Mouse (Mus musculus) erythroblast, embryonic 14.5 days (primary cell): Measurements from ENCODE around the gene Fam222b. TPM values are rescaled to one million over a fixed set of nuclear protein-coding genes. Genes with fewer than 3 reads are reported as not detected.
"Not testable (repeated sequence)": the region's sequence is repeated elsewhere in the genome, so short reads cannot be mapped to it uniquely, and the experiment has no call there.

ENCODE experiments used
- H3K27me3 ChIP-seq: 2 replicates; pipeline ENCODE4 v1.6.1; 2012; ENCODE audit warnings: inconsistent platforms; ENCODE audit not compliant: control insufficient read depth
- H3K36me3 ChIP-seq: 2 replicates; pipeline ENCODE4 v1.6.1; 2012; ENCODE audit warnings: mild to moderate bottlenecking, inconsistent platforms; ENCODE audit not compliant: control insufficient read depth
- H3K4me1 ChIP-seq: 2 replicates; pipeline ENCODE4 v1.6.1; 2012; ENCODE audit warnings: inconsistent platforms; ENCODE audit not compliant: control insufficient read depth
- H3K4me3 ChIP-seq: replicated peaks from 2 replicates; pipeline ENCODE3; 2012; ENCODE audit warnings: moderate library complexity, mild to moderate bottlenecking, inconsistent platforms
- H3K9me3 ChIP-seq: 2 replicates; pipeline ENCODE4 v1.6.1; 2012; ENCODE audit warnings: low read length, inconsistent platforms, mixed read lengths; ENCODE audit not compliant: control insufficient read depth
- GATA1 ChIP-seq: IDR thresholded peaks from 2 replicates; pipeline ENCODE4 v1.6.1; 2012; ENCODE audit warnings: low read length, inconsistent platforms, mixed read lengths
- TAL1 ChIP-seq: IDR thresholded peaks from 3 replicates; pipeline ENCODE4 v1.6.1; 2012; ENCODE audit warnings: low read length, inconsistent platforms, mixed read lengths
- polyA plus RNA-seq: library from polyadenylated mRNA; stranded (reverse); fragments of >175 nt; gene quantifications from 2 replicates; pipeline ENCODE4 v1.2.3, GENCODE M21; 2012

Gene Fam222b
- polyA plus RNA-seq, result 0.77 and 0.78 TPM in 2 replicates

- H3K36me3 ChIP-seq, result no peaks in the 10 kb centered on the region
- H3K4me1 ChIP-seq, result peaks cover 27% of the 10 kb centered on the region
- peak within 1 kb of the TSS; percentile 80 for H3K4me3 ChIP-seq
- peaks cover 13% of the 10 kb centered on the region for H3K27me3 ChIP-seq
- H3K9me3 ChIP-seq, result no peaks in the 10 kb centered on the region
- no peak for TF ChIP-seq GATA1
- TF ChIP-seq TAL1, result no peak
These were observed at the start of gene Fam222b for GRCm38 (mm10) chr11:78094504-78095143. Gene Fam222b (plus strand): TSS chr11:78094660.

- no peaks in the 10 kb centered on the region for H3K27me3 ChIP-seq
- H3K9me3 ChIP-seq, result no peaks in the 10 kb centered on the region; the same call in 1 of the 2 replicates
- H3K36me3 ChIP-seq, result peaks cover 40% of the 10 kb centered on the region
- no peak overlapping the region for H3K4me3 ChIP-seq
- no peak for TF ChIP-seq TAL1
- no peak for TF ChIP-seq GATA1
- H3K4me1 ChIP-seq, result peaks cover 26% of the 10 kb centered on the region
These were observed 49.7 kb upstream of the Fam222b start for GRCm38 (mm10) chr11:78044758-78045251.

GRCm38 (mm10) chr11:78048637-78049036 is 45.8 kb upstream of the Fam222b start:
- H3K9me3 ChIP-seq, H3K4me3 ChIP-seq, H3K27me3 ChIP-seq: not testable (repeated sequence)
- Histone ChIP-seq H3K36me3 (peaks cover 39% of the 10 kb centered on the region), H3K4me1 (peaks cover 39% of the 10 kb centered on the region)

GRCm38 (mm10) chr11:78053078-78053477 is 41.4 kb upstream of the Fam222b start:
- Histone ChIP-seq H3K4me3 (peak overlapping the region; percentile 33), H3K4me1 (peaks cover 45% of the 10 kb centered on the region), H3K36me3 (peaks cover 65% of the 10 kb centered on the region), H3K9me3 (no peaks in the 10 kb centered on the region), H3K27me3 (no peaks in the 10 kb centered on the region)
- no peak for TF ChIP-seq TAL1
- no peak for TF ChIP-seq GATA1

- Histone ChIP-seq H3K9me3 (no peaks in the 10 kb centered on the region), H3K4me1 (peaks cover 76% of the 10 kb centered on the region), H3K27me3 (no peaks in the 10 kb centered on the region), H3K4me3 (no peak overlapping the region), H3K36me3 (peaks cover 84% of the 10 kb centered on the region)
- TF ChIP-seq GATA1 (no peak), TAL1 (no peak)
These were observed 37.5 kb upstream of the Fam222b start for GRCm38 (mm10) chr11:78056946-78057345.

GRCm38 (mm10) chr11:78059833-78060757 is 34.4 kb upstream of the Fam222b start:
- Histone ChIP-seq H3K4me3 (peak overlapping the region; percentile 44), H3K27me3 (no peaks in the 10 kb centered on the region), H3K9me3 (no peaks in the 10 kb centered on the region), H3K4me1 (peaks cover 74% of the 10 kb centered on the region), H3K36me3 (peaks cover 65% of the 10 kb centered on the region)
- TF ChIP-seq GATA1, result no peak
- no peak for TF ChIP-seq TAL1

GRCm38 (mm10) chr11:78062563-78062962 is 31.9 kb upstream of the Fam222b start:
- TF ChIP-seq TAL1 (no peak), GATA1 (no peak)
- no peaks in the 10 kb centered on the region for H3K9me3 ChIP-seq
- H3K4me3 ChIP-seq, result no peak overlapping the region
- H3K4me1 ChIP-seq, result peaks cover 94% of the 10 kb centered on the region
- peaks cover 60% of the 10 kb centered on the region for H3K36me3 ChIP-seq
- H3K27me3 ChIP-seq, result no peaks in the 10 kb centered on the region

GRCm38 (mm10) chr11:78065906-78066305 is 28.6 kb upstream of the Fam222b start:
- Histone ChIP-seq H3K36me3 (peaks cover 48% of the 10 kb centered on the region), H3K4me1 (peaks cover 98% of the 10 kb centered on the region), H3K4me3 (peak overlapping the region; percentile 53), H3K9me3 (no peaks in the 10 kb centered on the region), H3K27me3 (no peaks in the 10 kb centered on the region)
- TF ChIP-seq GATA1 (peak; percentile 96), TAL1 (peak; percentile 98)

- TF ChIP-seq TAL1 (no peak), GATA1 (no peak)
- no peaks in the 10 kb centered on the region for H3K9me3 ChIP-seq
- no peaks in the 10 kb centered on the region for H3K27me3 ChIP-seq
- peaks cover 48% of the 10 kb centered on the region for H3K36me3 ChIP-seq
- peaks cover 97% of the 10 kb centered on the region for H3K4me1 ChIP-seq
- H3K4me3 ChIP-seq, result peak overlapping the region; percentile 53
These were observed 27.8 kb upstream of the Fam222b start for GRCm38 (mm10) chr11:78066641-78067040.
